Mouse (Mus musculus): ENCODE measurements around the gene Fcrl1.
"Not testable (repeated sequence)": the region's sequence is repeated elsewhere in the genome, so short reads cannot be mapped to it uniquely, and the experiment has no call there.

The Fcrl1 gene

GRCm38 (mm10) chr3:87376195-87377165 lies at the start of gene Fcrl1:
Gene Fcrl1, plus strand, starts transcription at chr3:87376387.
- DNase-seq (ENCODE audit: extremely low read depth, low read depth, low spot score): no peak

- no peak for DNase-seq (ENCODE audit: extremely low read depth, low read depth, low spot score)
Measured at GRCm38 (mm10) chr3:87337899-87338298, 38.3 kb upstream of the Fcrl1 start.

DNA sequence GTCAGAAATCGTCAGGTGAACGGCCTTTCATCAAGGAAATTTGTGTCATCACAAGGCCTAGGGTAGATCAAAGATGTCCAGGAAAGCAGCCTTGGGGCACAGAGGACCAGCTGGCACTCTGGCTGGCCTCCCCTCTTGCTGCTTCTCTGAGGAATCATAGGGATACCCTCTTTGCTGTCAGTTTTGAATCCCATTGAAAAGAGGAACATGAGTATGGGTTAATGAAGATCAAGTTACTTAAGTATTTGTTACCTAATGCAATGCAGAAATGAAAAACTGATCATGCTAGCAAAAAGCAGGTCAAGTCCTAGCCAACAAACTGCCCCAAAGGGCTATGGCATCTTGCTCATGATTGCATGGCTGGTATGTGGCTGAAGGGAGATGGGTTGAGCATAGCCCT lies 25.2 kb upstream of the Fcrl1 start:
- not testable (repeated sequence) for DNase-seq (ENCODE audit: extremely low read depth, low read depth, low spot score)

DNA sequence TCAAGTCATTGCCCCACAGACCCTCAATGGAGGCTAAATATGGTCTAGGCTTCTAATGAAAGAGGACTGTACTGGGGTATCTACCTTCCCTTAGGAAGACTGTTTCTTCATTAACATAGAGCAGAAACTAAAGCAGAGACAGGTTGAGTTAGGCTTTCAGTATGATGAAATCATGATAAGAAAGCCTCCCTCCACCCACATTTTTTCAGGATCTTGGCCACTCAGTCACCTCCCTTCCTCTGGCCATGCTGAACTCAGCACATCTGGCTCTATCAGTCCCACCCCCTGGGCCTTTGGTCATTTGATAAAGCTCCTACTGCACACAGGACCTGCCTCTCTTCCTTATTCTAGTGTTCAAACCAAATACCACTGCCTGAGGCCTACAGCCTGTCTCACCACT lies 18.6 kb upstream of the Fcrl1 start, which contains the start of gene Cd5l:
Cd5l (plus strand) TSS at position 301 of the 400 bp plus-strand sequence.
- DNase-seq (ENCODE audit: extremely low read depth, low read depth, low spot score): no peak

DNA sequence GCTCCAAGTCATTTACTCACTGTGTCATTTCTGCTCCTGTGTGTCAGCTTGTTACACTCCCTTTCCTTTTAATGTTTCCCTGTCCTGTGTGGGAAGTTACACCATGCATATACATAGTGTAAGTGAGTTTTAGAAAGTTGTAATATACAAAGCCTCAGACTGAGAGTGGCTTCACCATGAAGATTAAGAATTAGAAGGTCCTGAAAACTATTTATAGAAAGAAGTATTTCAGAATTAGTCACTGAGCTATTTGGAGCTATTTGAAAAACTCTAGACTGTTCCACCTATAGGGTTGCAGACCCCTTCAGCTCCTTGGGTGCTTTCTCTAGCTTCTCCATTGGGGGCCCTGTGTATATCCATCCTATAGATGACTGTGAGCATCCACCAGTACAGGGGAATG lies 17.0 kb upstream of the Fcrl1 start:
- no peak for DNase-seq (ENCODE audit: extremely low read depth, low read depth, low spot score)

DNA sequence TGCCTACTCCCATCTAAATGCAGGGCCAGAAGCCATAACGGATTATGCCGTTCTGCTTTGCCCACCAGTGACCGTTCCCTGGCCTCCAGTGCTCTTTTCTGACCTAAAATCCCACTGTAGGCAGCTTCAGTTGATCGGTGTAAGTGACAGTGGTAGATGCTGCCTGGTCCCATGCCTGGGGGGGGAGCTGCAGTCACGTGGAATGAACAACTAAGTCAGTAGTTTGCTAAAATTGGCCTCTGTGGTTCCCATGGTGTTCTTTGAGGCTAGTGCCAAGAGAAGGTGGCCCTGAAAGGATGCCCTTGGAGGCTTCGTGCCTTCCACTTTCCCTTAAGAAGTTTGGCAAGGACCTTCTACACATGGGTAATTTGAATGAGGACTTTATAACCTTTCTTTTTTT lies 15.7 kb upstream of the Fcrl1 start:
- DNase-seq (ENCODE audit: extremely low read depth, low read depth, low spot score): no peak

DNA sequence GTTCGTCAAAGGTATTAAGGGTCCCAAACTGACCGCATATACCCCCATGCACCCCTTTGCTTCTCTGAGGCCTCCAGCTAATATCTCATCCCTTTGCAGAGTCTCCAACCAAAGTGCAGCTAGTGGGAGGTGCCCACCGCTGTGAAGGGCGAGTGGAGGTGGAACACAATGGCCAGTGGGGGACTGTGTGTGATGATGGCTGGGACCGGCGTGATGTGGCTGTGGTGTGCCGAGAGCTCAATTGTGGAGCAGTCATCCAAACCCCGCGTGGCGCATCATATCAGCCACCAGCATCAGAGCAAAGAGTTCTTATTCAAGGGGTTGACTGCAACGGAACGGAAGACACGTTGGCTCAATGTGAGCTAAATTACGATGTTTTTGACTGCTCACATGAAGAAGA lies 10.5 kb upstream of the Fcrl1 start:
- DNase-seq (ENCODE audit: extremely low read depth, low read depth, low spot score): no peak

DNA sequence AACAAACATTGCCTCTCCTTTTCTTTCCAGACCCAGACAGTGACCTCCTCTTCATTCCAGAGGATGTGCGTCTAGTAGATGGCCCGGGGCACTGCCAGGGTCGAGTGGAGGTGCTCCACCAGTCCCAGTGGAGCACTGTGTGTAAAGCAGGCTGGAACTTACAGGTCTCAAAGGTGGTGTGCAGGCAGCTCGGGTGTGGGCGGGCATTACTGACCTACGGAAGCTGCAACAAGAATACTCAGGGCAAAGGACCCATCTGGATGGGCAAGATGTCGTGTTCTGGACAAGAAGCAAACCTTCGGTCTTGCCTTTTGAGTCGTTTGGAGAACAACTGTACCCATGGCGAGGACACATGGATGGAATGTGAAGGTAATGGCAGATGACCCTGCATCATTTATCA lies 8.7 kb upstream of the Fcrl1 start:
- no peak for DNase-seq (ENCODE audit: extremely low read depth, low read depth, low spot score)

GRCm38 (mm10) chr3:87369181-87369580 lies 7.0 kb upstream of the Fcrl1 start:
- DNase-seq (ENCODE audit: extremely low read depth, low read depth, low spot score): no peak

- DNase-seq (ENCODE audit: extremely low read depth, low read depth, low spot score): no peak
Measured at GRCm38 (mm10) chr3:87377228-87377627, 1.0 kb downstream of the Fcrl1 start.

- no peak for DNase-seq (ENCODE audit: extremely low read depth, low read depth, low spot score)
Measured at GRCm38 (mm10) chr3:87377719-87378118, 1.5 kb downstream of the Fcrl1 start.

DNA sequence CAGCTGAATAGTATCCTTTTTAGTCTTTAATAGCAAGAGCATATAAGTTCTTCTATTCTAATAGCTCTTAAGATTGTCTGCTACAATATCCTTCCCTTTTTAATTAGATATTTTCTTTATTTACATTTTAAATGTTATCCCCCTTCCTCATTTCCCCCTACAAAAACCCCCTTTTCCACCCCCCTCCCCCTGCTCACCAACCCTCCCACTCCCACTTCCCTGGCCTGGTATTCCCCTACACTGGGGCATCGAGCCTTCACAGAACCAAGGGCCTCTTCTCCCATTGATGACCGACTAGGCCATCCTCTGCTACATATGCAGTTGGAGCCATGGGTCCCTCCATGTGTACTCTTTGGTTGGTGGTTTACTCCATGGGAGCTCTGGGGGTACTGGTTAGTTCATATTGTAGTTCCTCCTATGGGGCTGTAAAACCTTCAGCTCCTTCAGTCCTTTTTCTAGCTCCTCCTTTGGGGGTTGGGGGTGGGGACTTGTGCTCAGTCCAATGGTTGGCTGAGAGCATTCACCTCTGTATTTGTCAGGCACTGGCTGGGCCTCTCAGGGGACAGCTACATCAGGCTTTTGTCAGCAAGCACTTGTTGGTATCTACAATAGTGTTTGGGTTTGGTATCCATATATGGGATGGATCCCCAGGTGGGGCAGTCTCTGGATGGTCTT lies 3.6 kb downstream of the Fcrl1 start:
- not testable (repeated sequence) for DNase-seq (ENCODE audit: extremely low read depth, low read depth, low spot score)

DNA sequence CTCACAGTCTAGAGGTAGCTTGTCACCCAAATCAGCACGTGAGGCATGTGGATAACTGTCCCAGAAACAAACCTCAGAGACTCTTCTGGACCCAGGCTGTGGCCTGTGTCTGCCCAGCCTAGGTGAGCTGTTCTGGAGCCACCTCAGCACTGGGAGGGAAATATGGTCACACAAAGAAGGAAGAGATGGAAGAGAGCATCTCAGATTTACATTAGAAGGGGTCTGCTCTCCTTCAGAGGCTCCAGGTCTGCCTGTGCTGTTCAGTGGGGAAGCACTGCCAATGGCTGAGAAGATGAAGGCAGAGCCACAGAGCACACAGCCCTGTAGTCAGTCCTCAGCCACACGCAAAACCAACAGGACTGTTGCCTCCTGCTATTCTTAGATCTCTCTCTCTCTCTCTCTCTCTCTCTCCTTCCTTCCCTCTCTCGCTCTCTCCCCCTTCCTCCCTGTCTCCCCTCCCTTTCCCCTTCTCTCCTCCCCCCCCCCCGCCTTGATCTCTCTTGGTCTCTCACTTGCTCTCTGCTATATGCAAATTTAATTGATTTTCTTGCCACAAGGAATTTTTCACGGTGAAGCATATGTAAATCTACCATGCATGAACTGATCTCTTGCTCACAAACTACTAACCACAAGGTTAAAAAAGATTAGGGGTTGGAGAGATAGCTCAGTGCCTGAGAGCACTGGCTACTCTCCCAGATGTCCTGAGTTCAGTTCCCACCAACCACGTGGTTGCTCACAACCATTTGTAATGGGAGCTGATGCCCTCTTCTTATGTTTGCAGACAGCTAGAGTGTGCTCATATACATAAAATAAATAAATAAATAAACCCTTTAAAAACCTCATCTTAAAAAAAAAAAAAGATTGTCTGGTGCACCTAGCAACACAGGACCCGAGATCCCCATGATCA lies 5.9 kb downstream of the Fcrl1 start:
- DNase-seq (ENCODE audit: extremely low read depth, low read depth, low spot score): no peak

DNA sequence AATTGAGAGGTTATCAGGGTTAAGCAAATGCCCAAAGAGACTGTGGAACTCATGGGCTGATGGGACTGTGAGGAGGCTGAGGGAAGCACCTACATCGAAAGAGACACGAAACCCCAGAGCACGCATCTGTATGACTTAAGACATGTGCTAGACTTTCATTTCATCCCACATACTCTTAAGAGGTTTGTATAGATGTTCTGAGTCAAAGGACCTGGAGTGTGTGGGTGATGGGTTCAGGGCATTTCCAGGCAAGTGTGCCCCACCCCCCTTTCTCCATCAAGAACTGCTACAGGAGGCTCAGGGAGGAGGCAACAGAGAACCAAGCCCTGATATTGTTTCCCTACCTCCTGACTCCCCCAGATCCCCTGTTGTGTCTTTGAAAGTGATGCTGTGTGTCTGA lies 7.1 kb downstream of the Fcrl1 start:
- DNase-seq (ENCODE audit: extremely low read depth, low read depth, low spot score): no peak

- no peak for DNase-seq (ENCODE audit: extremely low read depth, low read depth, low spot score)
Measured at GRCm38 (mm10) chr3:87385105-87385504, 8.9 kb downstream of the Fcrl1 start.

DNA sequence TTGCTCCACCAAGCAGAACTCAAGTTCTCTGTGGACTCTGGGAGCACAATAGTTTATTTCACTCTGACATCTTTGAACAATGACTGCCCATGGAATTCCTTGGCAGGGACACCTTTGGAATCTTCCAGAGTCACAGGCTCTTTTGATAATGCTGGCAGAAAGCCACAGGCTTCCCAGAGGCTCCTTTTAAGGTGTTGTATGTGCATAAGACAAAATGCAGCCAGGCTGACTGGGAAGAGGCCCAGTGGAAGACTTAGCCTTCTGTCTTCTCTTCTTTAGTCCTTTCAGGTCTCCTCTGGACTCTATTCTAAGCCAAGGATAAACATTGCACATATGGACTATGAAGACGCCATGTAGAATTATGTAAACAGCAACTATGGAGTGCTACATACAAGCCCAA lies 14.7 kb downstream of the Fcrl1 start:
- no peak for DNase-seq (ENCODE audit: extremely low read depth, low read depth, low spot score)

DNA sequence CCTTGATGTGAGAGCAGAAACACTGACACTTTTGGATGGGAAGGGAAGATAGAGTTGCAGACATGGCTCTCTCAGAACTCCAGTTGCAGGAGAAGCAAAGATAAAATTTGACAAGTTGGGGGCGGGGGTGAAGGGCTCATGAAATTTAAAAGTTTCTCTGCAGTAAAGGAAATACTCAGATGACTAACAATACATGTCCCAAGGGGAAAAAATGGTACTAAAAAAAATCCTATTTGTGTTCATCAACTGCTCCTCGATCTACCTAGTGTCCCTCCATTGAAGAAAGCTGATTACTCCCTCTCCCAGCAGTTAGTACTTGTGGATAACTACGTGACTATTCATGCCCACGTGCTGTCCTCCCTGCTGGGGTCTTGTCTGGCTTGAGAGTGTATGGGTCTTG lies 22.6 kb downstream of the Fcrl1 start:
- no peak for DNase-seq (ENCODE audit: extremely low read depth, low read depth, low spot score)

DNA sequence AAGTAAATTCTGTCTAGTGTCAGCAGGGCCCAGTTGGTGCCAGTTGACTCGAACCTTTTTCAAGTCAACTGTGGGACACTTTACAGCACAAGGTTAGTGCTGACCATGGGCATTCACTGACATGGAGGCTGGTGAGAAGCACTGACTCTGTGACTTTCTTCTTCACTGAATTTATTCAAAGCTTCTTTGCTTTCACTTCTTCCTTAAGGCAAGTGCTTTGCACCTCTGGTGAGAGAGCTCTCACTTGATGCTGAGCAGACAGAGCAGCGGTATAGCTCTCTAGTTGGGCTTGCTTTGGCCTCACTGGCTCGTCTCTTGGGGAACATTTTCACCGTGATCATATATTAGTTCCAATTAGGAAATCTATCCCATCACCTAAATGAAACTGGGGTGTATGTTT lies 23.7 kb downstream of the Fcrl1 start:
- no peak for DNase-seq (ENCODE audit: extremely low read depth, low read depth, low spot score)

GRCm38 (mm10) chr3:87401321-87401720 lies 25.1 kb downstream of the Fcrl1 start:
- DNase-seq (ENCODE audit: extremely low read depth, low read depth, low spot score): no peak

DNA sequence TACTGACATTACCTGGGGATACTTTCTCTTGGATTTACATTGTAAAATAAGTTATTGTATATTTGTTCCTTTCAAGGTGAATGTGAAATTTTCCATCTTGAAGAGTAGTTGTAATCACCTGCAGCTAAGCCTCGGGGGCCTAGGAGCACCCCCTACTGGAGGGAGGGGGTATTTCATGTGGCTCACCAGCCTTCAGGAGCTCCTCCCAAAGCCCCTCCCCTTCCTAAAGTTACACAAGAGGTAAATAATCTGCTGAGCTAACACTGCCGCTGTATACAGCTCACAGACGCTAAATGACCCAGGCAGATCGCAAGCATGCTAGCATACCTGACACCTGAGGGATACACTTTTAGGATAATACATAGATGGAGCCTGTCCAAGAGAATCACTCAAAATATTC lies 32.0 kb downstream of the Fcrl1 start:
- no peak for DNase-seq (ENCODE audit: extremely low read depth, low read depth, low spot score)

Measured in fat pad, adult 2 months (tissue).